Mouse (Mus musculus) lung, adult 18-20 months (tissue): ENCODE data around the gene Sowahc.

Experiments
- DNase-seq, 2 experiments: peaks; one replicate each; pipeline ENCODE4 v3.0.0; 2022; ENCODE audit warnings: mixed read lengths in 2 of 2

Sowahc gene

GRCm38 (mm10) chr10:59253541-59254079, 31.9 kb downstream of the Sowahc start:
- DNase-seq, result no peak

GRCm38 (mm10) chr10:59256533-59256932, 34.8 kb downstream of the Sowahc start:
- DNase-seq, result no peak

GRCm38 (mm10) chr10:59259572-59259971, 37.8 kb downstream of the Sowahc start:
- no peak for DNase-seq

- DNase-seq, result peak; percentile 17 to 29
Observed at GRCm38 (mm10) chr10:59261603-59262002, 39.9 kb downstream of the Sowahc start.

GRCm38 (mm10) chr10:59262021-59262420, 40.3 kb downstream of the Sowahc start:
- no peak for DNase-seq

- no peak for DNase-seq
Observed at GRCm38 (mm10) chr10:59262979-59263378, 41.2 kb downstream of the Sowahc start.

- no peak for DNase-seq
Observed at GRCm38 (mm10) chr10:59265067-59265466, 43.3 kb downstream of the Sowahc start.

- peak; percentile 55 to 59 for DNase-seq
Observed at GRCm38 (mm10) chr10:59265674-59266073, 43.9 kb downstream of the Sowahc start.

GRCm38 (mm10) chr10:59266097-59266496, 44.3 kb downstream of the Sowahc start:
- peak; percentile 69 to 82 for DNase-seq

GRCm38 (mm10) chr10:59267275-59267674, 45.5 kb downstream of the Sowahc start:
- no peak for DNase-seq

- DNase-seq, result no peak
Observed at GRCm38 (mm10) chr10:59268109-59268508, 46.4 kb downstream of the Sowahc start.

- DNase-seq, result no peak
Observed at GRCm38 (mm10) chr10:59268754-59269153, 47.0 kb downstream of the Sowahc start.

GRCm38 (mm10) chr10:59275745-59276144, 54.0 kb downstream of the Sowahc start:
- no peak for DNase-seq
